Mouse (Mus musculus) midbrain, embryonic 16.5 days (tissue): ENCODE data around the gene Slc4a10. TPM values are rescaled to one million over a fixed set of nuclear protein-coding genes. Genes with fewer than 3 reads are reported as not detected.

Source experiments
- ATAC-seq: fragments of 200-750 bp; cut with Nextera tagmentation; 2 replicates; pipeline ENCODE4 v1.8.0; 2017; ENCODE audit warnings: moderate TSS enrichment
- H3K27ac ChIP-seq: fragments of 300-500 bp; sonication (generic); 2 replicates; pipeline ENCODE4 v1.5.1; 2014; ENCODE audit warnings: mild to moderate bottlenecking, low read length, mixed read lengths
- H3K27me3 ChIP-seq: fragments of 300-500 bp; sonication (generic); 2 replicates; pipeline ENCODE4 v1.6.1; 2014; ENCODE audit warnings: low read depth, low read length, mixed read lengths; ENCODE audit not compliant: control insufficient read depth, insufficient read depth
- H3K36me3 ChIP-seq: fragments of 300-500 bp; sonication (generic); 2 replicates; pipeline ENCODE4 v1.6.1; 2014; ENCODE audit warnings: mild to moderate bottlenecking, low read length, moderate library complexity, mixed read lengths; ENCODE audit not compliant: control insufficient read depth, insufficient read depth
- H3K4me1 ChIP-seq: fragments of 300-500 bp; sonication (generic); 2 replicates; pipeline ENCODE4 v1.6.1; 2014; ENCODE audit warnings: mild to moderate bottlenecking, low read length, mixed read lengths; ENCODE audit not compliant: control insufficient read depth, insufficient read depth
- H3K4me2 ChIP-seq: fragments of 300-500 bp; sonication (generic); 2 replicates; pipeline ENCODE4 v1.6.1; 2014; ENCODE audit warnings: mild to moderate bottlenecking, low read length, mixed read lengths
- H3K4me3 ChIP-seq: fragments of 300-500 bp; sonication (generic); 2 replicates; pipeline ENCODE4 v1.5.1; 2014; ENCODE audit warnings: low read depth, mild to moderate bottlenecking, low read length, moderate library complexity, mixed read lengths
- H3K9ac ChIP-seq: fragments of 300-500 bp; sonication (generic); 2 replicates; pipeline ENCODE4 v1.6.1; 2014; ENCODE audit warnings: low read depth, low read length, mixed read lengths
- H3K9me3 ChIP-seq: fragments of 300-500 bp; sonication (generic); replicated peaks from 2 replicates; pipeline ENCODE4 v1.6.1; 2014; ENCODE audit warnings: mild to moderate bottlenecking, low read length, mixed read lengths; ENCODE audit not compliant: control insufficient read depth, poor library complexity, severe bottlenecking
- WGBS: fragments of 180-500 bp; shearing (Covaris S2); extraction: QIAGEN DNeasy Blood & Tissue Kit; methylation state at CpG from one replicate; pipeline ENCODE4 v1.1.7; 2014; 5-methylcytosine and 5-hydroxymethylcytosine counted together
- polyA plus RNA-seq: library from polyadenylated mRNA; unstranded; fragments of >200 nt; fragmentation: Nextera tagmentation; extraction: Ambion mirVana; gene quantifications from 2 replicates; pipeline ENCODE4 v1.2.1, GENCODE M21; 2015

Slc4a10 gene
- polyA plus RNA-seq, 1 experiment from 2014 or later, result 28.9 TPM

DNA sequence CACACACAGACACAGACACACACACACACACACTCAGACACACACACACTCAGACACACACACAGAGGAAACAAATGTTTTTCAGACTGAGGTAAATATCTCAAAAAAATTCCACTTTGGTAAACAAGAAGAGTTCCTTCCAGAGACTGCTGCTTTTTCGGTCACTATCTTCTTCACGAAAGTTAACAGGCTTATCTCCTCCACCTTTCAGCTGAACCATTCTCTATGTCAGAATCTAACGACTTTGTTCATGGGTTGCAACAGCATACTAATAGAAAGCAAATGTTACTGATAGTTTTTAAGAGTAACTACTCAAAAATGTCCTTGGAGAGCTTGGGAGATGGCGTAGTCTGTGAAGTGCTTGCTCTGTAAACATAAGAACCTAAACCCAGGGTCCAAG is 241.3 kb downstream of the Slc4a10 start:
- no peak for ATAC-seq
- H3K4me2 ChIP-seq, result no peak overlapping the region
- H3K4me3 ChIP-seq, result no peak overlapping the region
- H3K9me3 ChIP-seq, result no peaks in the 10 kb centered on the region
- H3K9ac ChIP-seq, result no peak overlapping the region
- 78% methylated on average over 4 of the region's 4 CpGs for WGBS
- no peaks in the 10 kb centered on the region for H3K27me3 ChIP-seq
- H3K36me3 ChIP-seq, result no peaks in the 10 kb centered on the region
- no peak overlapping the region for H3K27ac ChIP-seq
- no peaks in the 10 kb centered on the region for H3K4me1 ChIP-seq

DNA sequence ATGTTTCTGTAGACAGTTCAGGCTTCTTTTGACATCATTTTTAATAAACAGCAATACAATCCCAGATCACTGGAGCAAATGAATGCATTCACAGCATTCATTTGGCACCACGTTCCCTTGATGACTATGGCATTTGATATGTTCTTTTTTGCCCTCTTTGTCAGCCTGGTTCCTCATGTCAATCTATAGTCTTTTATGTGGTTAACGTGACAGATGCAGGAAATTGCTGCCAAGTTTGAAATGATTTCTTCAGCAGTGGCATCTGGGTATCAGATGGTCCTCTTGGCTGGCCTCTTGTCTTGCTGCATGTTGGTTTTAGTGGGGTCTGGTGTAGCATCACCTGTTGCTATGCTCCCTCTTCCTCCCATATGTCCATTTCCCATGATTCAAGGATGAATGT is 247.6 kb downstream of the Slc4a10 start:
- Histone ChIP-seq H3K9ac (no peak overlapping the region), H3K27me3 (no peaks in the 10 kb centered on the region), H3K4me1 (no peaks in the 10 kb centered on the region), H3K36me3 (no peaks in the 10 kb centered on the region), H3K9me3 (no peaks in the 10 kb centered on the region), H3K4me3 (no peak overlapping the region), H3K4me2 (no peak overlapping the region), H3K27ac (no peak overlapping the region)
- WGBS, result 44% methylated on average over 2 of the region's 2 CpGs
- no peak for ATAC-seq

DNA sequence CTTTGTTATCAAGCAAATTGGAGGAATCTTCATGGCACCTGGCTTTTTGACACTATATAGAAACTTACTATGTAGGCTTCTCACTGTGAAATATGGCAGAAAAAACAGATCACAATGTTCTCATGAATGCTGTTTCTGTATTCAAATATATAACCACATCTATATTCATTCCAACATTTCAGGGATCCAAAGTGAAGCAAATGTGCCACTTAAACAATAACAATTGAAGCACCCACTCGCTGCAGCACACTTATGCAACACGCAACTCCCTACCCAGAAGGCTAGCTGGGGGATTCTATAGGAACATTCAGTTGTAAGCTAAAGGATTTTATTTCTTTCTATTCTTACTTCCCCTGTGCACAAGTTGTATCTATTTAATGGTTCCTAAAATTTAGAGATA is 255.5 kb downstream of the Slc4a10 start:
- Histone ChIP-seq H3K4me1 (no peaks in the 10 kb centered on the region), H3K36me3 (no peaks in the 10 kb centered on the region), H3K27ac (no peak overlapping the region), H3K27me3 (no peaks in the 10 kb centered on the region), H3K4me2 (no peak overlapping the region), H3K9me3 (no peaks in the 10 kb centered on the region), H3K4me3 (no peak overlapping the region), H3K9ac (no peak overlapping the region)
- no peak for ATAC-seq
- WGBS, result 94% methylated on average over 2 of the region's 2 CpGs

DNA sequence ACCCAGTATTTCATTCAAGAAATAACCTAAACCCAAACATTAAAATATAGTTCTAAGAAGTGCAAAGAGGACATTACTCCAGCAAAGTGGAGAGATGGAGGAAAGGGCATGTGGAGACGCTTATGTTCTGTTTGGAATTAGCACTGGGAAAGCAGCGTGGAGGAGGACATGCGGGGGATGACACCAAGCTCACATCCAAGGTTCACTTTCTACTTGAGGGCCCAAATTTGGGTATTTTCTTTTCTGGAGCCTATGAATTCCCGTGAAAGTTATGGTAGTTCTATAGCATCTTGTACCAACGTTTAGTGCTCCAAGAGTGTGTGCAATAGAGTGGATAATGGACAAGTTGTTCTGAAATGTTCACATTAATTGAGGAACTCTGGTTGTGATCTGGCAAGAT is 260.7 kb downstream of the Slc4a10 start:
- Histone ChIP-seq H3K27me3 (no peaks in the 10 kb centered on the region), H3K27ac (no peak overlapping the region), H3K9me3 (no peaks in the 10 kb centered on the region), H3K4me2 (no peak overlapping the region), H3K4me3 (no peak overlapping the region), H3K9ac (no peak overlapping the region), H3K36me3 (no peaks in the 10 kb centered on the region), H3K4me1 (no peaks in the 10 kb centered on the region)
- ATAC-seq, result no peak
- WGBS, result 87% methylated on average over 5 of the region's 5 CpGs

DNA sequence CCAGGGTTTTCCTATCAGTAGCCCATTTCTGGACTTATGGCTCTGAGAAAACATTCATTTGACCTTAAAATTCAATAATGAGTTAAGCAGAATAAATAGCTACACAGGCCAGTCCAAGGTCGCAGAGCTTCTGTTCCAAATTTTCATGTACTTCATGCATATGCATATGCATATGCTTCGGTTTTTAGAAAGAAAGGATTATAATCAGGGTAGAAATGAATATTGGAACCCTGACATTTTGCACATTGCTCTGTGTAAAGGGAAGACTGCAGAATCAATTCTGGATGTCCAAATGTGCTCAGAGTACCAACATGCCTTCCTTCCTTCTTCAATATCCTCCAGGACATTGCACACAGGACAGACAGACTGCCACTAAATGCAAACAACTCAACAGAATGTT is 261.2 kb downstream of the Slc4a10 start:
- no peak overlapping the region for H3K4me3 ChIP-seq
- H3K36me3 ChIP-seq, result no peaks in the 10 kb centered on the region
- no peak for ATAC-seq
- no peaks in the 10 kb centered on the region for H3K27me3 ChIP-seq
- no peak overlapping the region for H3K4me2 ChIP-seq
- no peaks in the 10 kb centered on the region for H3K4me1 ChIP-seq
- WGBS, result 79% methylated on average over 2 of the region's 2 CpGs
- H3K27ac ChIP-seq, result no peak overlapping the region
- no peak overlapping the region for H3K9ac ChIP-seq
- H3K9me3 ChIP-seq, result no peaks in the 10 kb centered on the region

DNA sequence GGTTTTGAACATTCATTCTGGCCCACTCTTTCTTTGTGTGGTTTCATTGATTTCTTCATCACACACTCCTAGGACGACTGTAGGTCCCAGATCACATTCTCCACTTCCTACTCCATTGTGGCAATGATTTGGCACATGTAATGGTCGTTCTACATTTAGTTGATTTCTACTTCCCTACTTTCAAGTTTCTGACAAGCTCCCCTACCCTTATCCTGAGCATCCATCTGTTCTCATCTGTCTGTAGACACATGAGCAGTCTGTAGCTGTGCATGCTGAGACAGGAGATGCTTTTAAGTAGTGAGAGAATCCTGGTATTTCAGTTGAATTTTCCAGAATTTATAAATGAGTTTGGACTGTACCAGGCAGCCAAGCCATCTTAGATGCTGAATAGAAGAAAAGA is 270.7 kb downstream of the Slc4a10 start:
- H3K4me2 ChIP-seq, result no peak overlapping the region
- ATAC-seq, result no peak
- WGBS, result 74% methylated on average over 2 of the region's 2 CpGs

DNA sequence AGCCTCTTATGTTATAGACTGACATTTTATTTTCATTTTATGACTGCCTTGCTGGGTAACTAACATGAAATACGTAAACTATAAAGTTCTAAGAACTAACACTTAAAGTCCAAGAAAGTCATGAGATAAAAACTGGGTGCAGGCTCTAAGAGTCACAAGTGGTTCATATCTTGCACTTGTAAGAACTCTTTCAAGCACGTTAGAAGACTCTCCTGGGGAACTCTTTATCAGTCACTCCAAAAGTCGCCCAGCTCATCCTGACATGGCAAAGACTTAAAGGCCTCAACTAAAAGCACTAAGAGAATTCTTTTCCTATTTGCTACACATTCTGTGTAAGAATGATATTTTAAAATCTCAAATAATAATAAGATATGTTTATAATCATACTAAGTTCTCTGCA is 273.2 kb downstream of the Slc4a10 start:
- Histone ChIP-seq H3K9ac (no peak overlapping the region), H3K36me3 (no peaks in the 10 kb centered on the region), H3K4me2 (no peak overlapping the region), H3K4me1 (no peaks in the 10 kb centered on the region), H3K9me3 (no peaks in the 10 kb centered on the region), H3K27ac (no peak overlapping the region), H3K27me3 (no peaks in the 10 kb centered on the region), H3K4me3 (no peak overlapping the region)
- no peak for ATAC-seq
- WGBS, result 90% methylated on average over 3 of the region's 3 CpGs

More for the DNA sequence above, 270.7 kb downstream of the Slc4a10 start:
- H3K27ac ChIP-seq, result no peak overlapping the region
- H3K9me3 ChIP-seq, result no peaks in the 10 kb centered on the region
- H3K36me3 ChIP-seq, result no peaks in the 10 kb centered on the region
- H3K4me1 ChIP-seq, result no peaks in the 10 kb centered on the region
- no peak overlapping the region for H3K9ac ChIP-seq
- no peaks in the 10 kb centered on the region for H3K27me3 ChIP-seq
- H3K4me3 ChIP-seq, result no peak overlapping the region

DNA sequence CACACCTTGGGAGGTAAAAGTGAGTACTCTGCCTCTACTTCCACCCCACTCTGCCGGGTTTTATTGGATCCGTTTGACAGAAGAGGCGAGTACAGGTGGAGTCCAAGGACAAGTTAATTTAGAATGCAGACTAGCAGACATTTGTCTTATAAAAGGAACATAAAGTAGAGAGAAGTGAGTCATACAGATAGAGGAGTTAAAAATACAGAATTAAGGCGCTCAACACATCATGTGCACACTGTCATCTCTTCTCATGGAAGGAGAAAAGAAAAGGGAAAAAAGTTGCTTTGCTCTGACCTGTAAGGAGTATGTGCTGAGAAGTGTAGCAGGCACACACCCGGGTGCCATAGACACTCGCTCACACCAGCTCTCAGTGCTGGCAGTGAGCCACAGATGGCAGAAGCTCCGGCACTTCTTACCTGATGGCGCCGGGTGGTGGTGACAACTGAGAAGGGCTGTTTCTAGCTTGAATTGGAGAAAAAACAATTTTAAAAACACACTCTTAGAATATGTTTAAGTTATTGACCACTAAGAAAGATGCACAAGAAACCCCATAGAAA is 276.9 kb downstream of the Slc4a10 start:
- Histone ChIP-seq H3K9me3 (no peaks in the 10 kb centered on the region), H3K27me3 (no peaks in the 10 kb centered on the region), H3K27ac (no peak overlapping the region), H3K4me3 (no peak overlapping the region), H3K4me2 (no peak overlapping the region), H3K9ac (no peak overlapping the region), H3K36me3 (no peaks in the 10 kb centered on the region), H3K4me1 (no peaks in the 10 kb centered on the region)
- ATAC-seq, result no peak
- WGBS, result 89% methylated on average over 9 of the region's 9 CpGs

DNA sequence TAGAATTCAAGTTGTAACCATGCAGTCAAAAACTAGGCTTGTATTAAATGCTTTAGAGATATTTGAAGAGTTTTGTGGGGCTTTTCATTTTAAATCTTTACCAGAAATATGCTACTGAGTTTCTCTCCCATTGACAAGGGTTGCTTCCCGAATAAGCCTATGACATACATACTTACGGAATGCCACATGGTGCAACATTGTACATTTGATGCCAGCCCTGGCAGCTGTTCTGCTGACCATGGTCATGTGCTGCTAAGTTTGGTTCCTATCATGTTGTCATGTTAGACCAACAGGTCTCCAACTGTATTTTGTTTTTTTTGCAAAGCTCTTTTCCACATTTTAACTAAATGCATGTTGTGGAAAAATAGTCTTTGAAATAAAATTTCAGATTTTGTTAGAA is 279.1 kb downstream of the Slc4a10 start:
- no peak overlapping the region for H3K27ac ChIP-seq
- H3K4me2 ChIP-seq, result no peak overlapping the region
- ATAC-seq, result no peak
- no peaks in the 10 kb centered on the region for H3K9me3 ChIP-seq
- H3K4me1 ChIP-seq, result no peaks in the 10 kb centered on the region
- no peak overlapping the region for H3K4me3 ChIP-seq
- no peaks in the 10 kb centered on the region for H3K27me3 ChIP-seq
- H3K36me3 ChIP-seq, result no peaks in the 10 kb centered on the region
- no peak overlapping the region for H3K9ac ChIP-seq
- 93% methylated on average over 2 of the region's 2 CpGs for WGBS
